ENCODE assay signal across 11 mouse cellular contexts in genomic region chr12:55242243-55242642, GRCm38 (mm10). TPM values are rescaled to one million over a fixed set of nuclear protein-coding genes. Genes with fewer than 3 reads are reported as not detected.
"Had no signal": no experiment of that assay in that cellular context is flagged by ENCODE, and none has a peak within 500 bp of the region (broad histone marks: within the 10 kb centered on the region; RNA-seq: fewer than 3 reads in every experiment).

No protein-coding gene starts in this region.

RNA-seq across cellular contexts. Expression of gene 1700047I17Rik2, which starts 42.9 kb away (rescaled TPM):
- polyA plus RNA-seq: neural tube, embryonic 12.5 days; neural tube, embryonic 13.5 days; neural tube, embryonic 14.5 days; neural tube, embryonic 15.5 days; small intestine, adult 2 months; spleen, adult 2 months; stomach, embryonic 16.5 days; testis, adult 2 months; thymus, adult 2 months; thymus, postnatal 0 days; urinary bladder, adult 2 months had no signal
